Mouse (Mus musculus): ENCODE results near the gene Prss41.
"Not testable (repeated sequence)": the region's sequence is repeated elsewhere in the genome, so short reads cannot be mapped to it uniquely, and the experiment has no call there.

Gene Prss41

GRCm38 (mm10) chr17:23843812-23844273 is at the start of gene Prss41, which contains the start of gene Prss32:
TSS of gene Prss41 (minus strand) at chr17:23844172.
TSS of gene Prss32 (plus strand) at chr17:23843855.
- DNase-seq: peak; percentile 67

GRCm38 (mm10) chr17:23880576-23880975 is 36.6 kb upstream of the Prss41 start, which contains the start of the genes Dcpp1 and Dcpp2:
TSS of gene Dcpp1 (plus strand) at chr17:23880876.
TSS of gene Dcpp2 (plus strand) at chr17:23880880.
- not testable (repeated sequence) for DNase-seq

- no peak for DNase-seq
Measured at GRCm38 (mm10) chr17:23877166-23877565, 33.2 kb upstream of the Prss41 start.

GRCm38 (mm10) chr17:23876741-23877140 is 32.8 kb upstream of the Prss41 start:
- no peak for DNase-seq

- peak; percentile 65 for DNase-seq
Measured at GRCm38 (mm10) chr17:23873884-23874856, 30.2 kb upstream of the Prss41 start.

GRCm38 (mm10) chr17:23868513-23868912 is 24.5 kb upstream of the Prss41 start:
- no peak for DNase-seq

GRCm38 (mm10) chr17:23867756-23868155 is 23.8 kb upstream of the Prss41 start, which contains the start of gene Prss21:
TSS of gene Prss21 (plus strand) at chr17:23868056.
- no peak for DNase-seq

GRCm38 (mm10) chr17:23862926-23863325 is 19.0 kb upstream of the Prss41 start:
- DNase-seq: no peak

- DNase-seq: no peak
Measured at GRCm38 (mm10) chr17:23857913-23858312, 13.9 kb upstream of the Prss41 start.

- no peak for DNase-seq
Measured at GRCm38 (mm10) chr17:23857193-23857592, 13.2 kb upstream of the Prss41 start.

- no peak for DNase-seq
Measured at GRCm38 (mm10) chr17:23854229-23854765, 10.3 kb upstream of the Prss41 start.

GRCm38 (mm10) chr17:23853292-23853691 is 9.3 kb upstream of the Prss41 start:
- no peak for DNase-seq

GRCm38 (mm10) chr17:23850853-23851749 is 7.1 kb upstream of the Prss41 start:
- peak; percentile 58 for DNase-seq

GRCm38 (mm10) chr17:23850028-23850427 is 6.1 kb upstream of the Prss41 start:
- no peak for DNase-seq

GRCm38 (mm10) chr17:23843141-23843811 is 696 bp downstream of the Prss41 start:
- DNase-seq: no peak

GRCm38 (mm10) chr17:23841145-23841544 is 2.8 kb downstream of the Prss41 start:
- DNase-seq: peak; percentile 74

GRCm38 (mm10) chr17:23836006-23836575 is 7.9 kb downstream of the Prss41 start, which contains the start of gene Prss33:
TSS of gene Prss33 (minus strand) at chr17:23836056.
- no peak for DNase-seq

GRCm38 (mm10) chr17:23831201-23831600 is 12.8 kb downstream of the Prss41 start:
- peak; percentile 28 for DNase-seq

- peak; percentile 90 for DNase-seq
Measured at GRCm38 (mm10) chr17:23829064-23829619, 14.8 kb downstream of the Prss41 start, which contains the start of gene Elob. TSS of gene Elob (minus strand) at chr17:23829136.

- peak; percentile 68 for DNase-seq
Measured at GRCm38 (mm10) chr17:23828271-23829001, 15.5 kb downstream of the Prss41 start.
